Mouse (Mus musculus) midbrain, postnatal 0 days (tissue): ENCODE measurements around the gene Proca1. TPM values are rescaled to one million over a fixed set of nuclear protein-coding genes. Genes with fewer than 3 reads are reported as not detected.

Source experiments
- ATAC-seq: fragments of 200-750 bp; cut with Nextera tagmentation; 2 replicates; pipeline ENCODE4 v1.8.0; 2017; ENCODE audit warnings: moderate number of reproducible peaks, mild to moderate bottlenecking, moderate TSS enrichment, moderate library complexity; ENCODE audit not compliant: low FRiP score
- DNase-seq: peaks from one replicate; pipeline ENCODE4 v3.0.0-alpha.2; 2015; ENCODE audit warnings: low spot score
- H3K27ac ChIP-seq: fragments of 300-500 bp; sonication (generic); 2 replicates; pipeline ENCODE4 v1.5.1; 2014; ENCODE audit warnings: low read depth, mild to moderate bottlenecking, low read length, mixed read lengths
- H3K27me3 ChIP-seq: fragments of 300-500 bp; sonication (generic); 2 replicates; pipeline ENCODE4 v1.6.1; 2014; ENCODE audit warnings: low read length, control low read depth, mixed read lengths; ENCODE audit not compliant: insufficient read depth
- H3K36me3 ChIP-seq: fragments of 300-500 bp; sonication (generic); 2 replicates; pipeline ENCODE4 v1.6.1; 2014; ENCODE audit warnings: low read length, control low read depth, mixed read lengths; ENCODE audit not compliant: insufficient read depth
- H3K4me1 ChIP-seq: fragments of 300-500 bp; sonication (generic); 2 replicates; pipeline ENCODE4 v1.6.1; 2014; ENCODE audit warnings: mild to moderate bottlenecking, control low read depth, antibody characterized with exemption, low read length, mixed read lengths; ENCODE audit not compliant: insufficient read depth
- H3K4me2 ChIP-seq: fragments of 300-500 bp; sonication (generic); 2 replicates; pipeline ENCODE4 v1.6.1; 2014; ENCODE audit warnings: low read depth, mild to moderate bottlenecking, low read length, mixed read lengths; ENCODE audit not compliant: poor library complexity, severe bottlenecking
- H3K4me3 ChIP-seq: fragments of 300-500 bp; sonication (generic); 2 replicates; pipeline ENCODE4 v1.5.1; 2014; ENCODE audit warnings: low read depth, mild to moderate bottlenecking, low read length, moderate library complexity
- H3K9ac ChIP-seq: fragments of 300-500 bp; sonication (generic); replicated peaks from 2 replicates; pipeline ENCODE4 v1.6.1; 2014; ENCODE audit warnings: mild to moderate bottlenecking, low read length, moderate library complexity, mixed read lengths; ENCODE audit not compliant: poor library complexity, severe bottlenecking
- H3K9me3 ChIP-seq: fragments of 300-500 bp; sonication (generic); 2 replicates; pipeline ENCODE4 v1.6.1; 2016; ENCODE audit warnings: low read length, control low read depth
- CTCF ChIP-seq: IDR thresholded peaks from 2 replicates; pipeline ENCODE4 v1.5.1; 2016; ENCODE audit warnings: antibody characterized with exemption, mild to moderate bottlenecking
- WGBS: fragments of 180-500 bp; shearing (Covaris S2); extraction: QIAGEN DNeasy Blood & Tissue Kit; methylation state at CpG from one replicate; pipeline ENCODE4 v1.1.7; 2014; 5-methylcytosine and 5-hydroxymethylcytosine counted together
- polyA plus RNA-seq: library from polyadenylated mRNA; unstranded; fragments of >200 nt; fragmentation: Nextera tagmentation; extraction: Ambion mirVana; gene quantifications from 2 replicates; pipeline ENCODE4 v1.2.1, GENCODE M21; 2015
- total RNA-seq: library from RNA; depleted of rRNA; stranded (reverse); fragments of >200 nt; gene quantifications from 2 replicates; pipeline ENCODE4 v1.2.3, GENCODE M21; 2014

Proca1 gene
- total and polyA plus RNA-seq, 2 experiments from 2014 or later = 1.0 to 3.3 TPM

- H3K27ac ChIP-seq = no peak overlapping the region
- TF ChIP-seq CTCF = no peak
- no peak for ATAC-seq
- no peak overlapping the region for H3K9ac ChIP-seq
- H3K4me3 ChIP-seq = no peak overlapping the region
- 91% methylated on average over 18 of the region's 18 CpGs for WGBS
- H3K4me2 ChIP-seq = no peak overlapping the region
- H3K9me3 ChIP-seq = no peaks in the 10 kb centered on the region
- no peaks in the 10 kb centered on the region for H3K27me3 ChIP-seq
- peaks cover 9% of the 10 kb centered on the region for H3K4me1 ChIP-seq
- H3K36me3 ChIP-seq = peaks cover 45% of the 10 kb centered on the region
- no peak for DNase-seq
Observed at GRCm38 (mm10) chr11:78160171-78160570, 33.0 kb upstream of the Proca1 start.

- peaks cover 9% of the 10 kb centered on the region for H3K4me1 ChIP-seq
Observed at GRCm38 (mm10) chr11:78160675-78161074, 32.5 kb upstream of the Proca1 start.

GRCm38 (mm10) chr11:78161169-78161568, 32.0 kb upstream of the Proca1 start:
- Histone ChIP-seq H3K27me3 (no peaks in the 10 kb centered on the region), H3K4me1 (peaks cover 14% of the 10 kb centered on the region), H3K36me3 (peaks cover 39% of the 10 kb centered on the region), H3K27ac (peak overlapping the region; percentile 51; the same call in 1 of the 2 replicates), H3K9me3 (no peaks in the 10 kb centered on the region), H3K4me2 (no peak overlapping the region), H3K4me3 (no peak overlapping the region), H3K9ac (no peak overlapping the region)
- DNase-seq = no peak
- no peak for TF ChIP-seq CTCF
- WGBS = 88% methylated on average over 14 of the region's 14 CpGs
- no peak for ATAC-seq

More at GRCm38 (mm10) chr11:78160675-78161074, 32.5 kb upstream of the Proca1 start:
- Histone ChIP-seq H3K4me2 (no peak overlapping the region), H3K27me3 (no peaks in the 10 kb centered on the region), H3K36me3 (peaks cover 40% of the 10 kb centered on the region), H3K9ac (no peak overlapping the region), H3K4me3 (no peak overlapping the region), H3K27ac (no peak overlapping the region), H3K9me3 (no peaks in the 10 kb centered on the region)
- WGBS = 93% methylated on average over 3 of the region's 3 CpGs
- ATAC-seq = no peak
- DNase-seq = no peak
- no peak for TF ChIP-seq CTCF

- WGBS = 55% methylated on average over 4 of the region's 4 CpGs
- H3K27ac ChIP-seq = peak overlapping the region; percentile 97; the same call in 1 of the 2 replicates
- peaks cover 16% of the 10 kb centered on the region for H3K4me1 ChIP-seq
- no peak overlapping the region for H3K4me3 ChIP-seq
- ATAC-seq = no peak
- TF ChIP-seq CTCF = no peak
- no peak overlapping the region for H3K9ac ChIP-seq
- H3K9me3 ChIP-seq = no peaks in the 10 kb centered on the region
- no peaks in the 10 kb centered on the region for H3K27me3 ChIP-seq
- DNase-seq = peak; percentile 61
- peaks cover 39% of the 10 kb centered on the region for H3K36me3 ChIP-seq
- peak overlapping the region; percentile 81 for H3K4me2 ChIP-seq
Observed at GRCm38 (mm10) chr11:78161968-78162367, 31.2 kb upstream of the Proca1 start.

- peak overlapping the region; percentile 81 for H3K4me2 ChIP-seq
- no peak overlapping the region; the same call in 1 of the 2 replicates for H3K9ac ChIP-seq
- H3K36me3 ChIP-seq = peaks cover 38% of the 10 kb centered on the region
- H3K4me1 ChIP-seq = peaks cover 16% of the 10 kb centered on the region
- H3K4me3 ChIP-seq = no peak overlapping the region
- no peak for TF ChIP-seq CTCF
- ATAC-seq (no peak), DNase-seq (peak; percentile 77)
- peak overlapping the region; percentile 97 for H3K27ac ChIP-seq
- no peaks in the 10 kb centered on the region for H3K9me3 ChIP-seq
- 25% methylated on average over 6 of the region's 6 CpGs for WGBS
- no peaks in the 10 kb centered on the region for H3K27me3 ChIP-seq
Observed at GRCm38 (mm10) chr11:78162504-78162903, 30.7 kb upstream of the Proca1 start.

- TF ChIP-seq CTCF = no peak
- peak overlapping the region; percentile 97 for H3K27ac ChIP-seq
- H3K9me3 ChIP-seq = no peaks in the 10 kb centered on the region
- peak overlapping the region; percentile 81 for H3K4me2 ChIP-seq
- H3K27me3 ChIP-seq = no peaks in the 10 kb centered on the region
- ATAC-seq (no peak), DNase-seq (no peak)
- H3K4me3 ChIP-seq = peak overlapping the region; percentile 96
- WGBS = 84% methylated on average over 2 of the region's 2 CpGs
- peaks cover 16% of the 10 kb centered on the region for H3K4me1 ChIP-seq
- peaks cover 34% of the 10 kb centered on the region for H3K36me3 ChIP-seq
- H3K9ac ChIP-seq = peak overlapping the region; percentile 99
Observed at GRCm38 (mm10) chr11:78163045-78163444, 30.1 kb upstream of the Proca1 start.
